Mouse (Mus musculus) limb, embryonic 11.5 days (tissue): ENCODE measurements around the gene Zfp292. TPM values are rescaled to one million over a fixed set of nuclear protein-coding genes. Genes with fewer than 3 reads are reported as not detected.

Experiments used
- ATAC-seq: fragments of 200-750 bp; cut with Nextera tagmentation; 2 replicates; pipeline ENCODE4 v1.8.0; 2017; ENCODE audit warnings: low read depth; ENCODE audit not compliant: insufficient number of reproducible peaks, low FRiP score, low TSS enrichment
- DNase-seq: peaks from one replicate; pipeline ENCODE4 v3.0.0-alpha.2; 2015; ENCODE audit warnings: low spot score
- H3K27ac ChIP-seq: fragments of 300-500 bp; sonication (generic); replicated peaks from 2 replicates; pipeline ENCODE4 v1.5.1; 2014; ENCODE audit warnings: low read depth, mild to moderate bottlenecking, low read length
- H3K27me3 ChIP-seq: fragments of 300-500 bp; sonication (generic); 2 replicates; pipeline ENCODE4 v1.6.1; 2014; ENCODE audit warnings: mild to moderate bottlenecking, low read length, mixed read lengths; ENCODE audit not compliant: control insufficient read depth, insufficient read depth
- H3K36me3 ChIP-seq: fragments of 300-500 bp; sonication (generic); 2 replicates; pipeline ENCODE4 v1.6.1; 2014; ENCODE audit warnings: mild to moderate bottlenecking, low read length, moderate library complexity, mixed read lengths; ENCODE audit not compliant: control insufficient read depth, insufficient read depth
- H3K4me1 ChIP-seq: fragments of 300-500 bp; sonication (generic); 2 replicates; pipeline ENCODE4 v1.6.1; 2014; ENCODE audit warnings: low read length, mixed read lengths; ENCODE audit not compliant: control insufficient read depth, insufficient read depth
- H3K4me2 ChIP-seq: fragments of 300-500 bp; sonication (generic); 2 replicates; pipeline ENCODE4 v1.6.1; 2014; ENCODE audit warnings: low read depth, mild to moderate bottlenecking, moderate library complexity; ENCODE audit not compliant: severe bottlenecking
- H3K4me3 ChIP-seq: fragments of 300-500 bp; sonication (generic); 2 replicates; pipeline ENCODE4 v1.5.1; 2014; ENCODE audit warnings: low read depth, low read length
- H3K9ac ChIP-seq: fragments of 300-500 bp; sonication (generic); 2 replicates; pipeline ENCODE4 v1.6.1; 2014; ENCODE audit warnings: mild to moderate bottlenecking, low read length
- H3K9me3 ChIP-seq: fragments of 300-500 bp; sonication (generic); 2 replicates; pipeline ENCODE4 v1.6.1; 2016; ENCODE audit warnings: low read length; ENCODE audit not compliant: control insufficient read depth
- WGBS: fragments of 180-500 bp; shearing (Covaris S2); extraction: QIAGEN DNeasy Blood & Tissue Kit; methylation state at CpG from one replicate; pipeline ENCODE4 v1.1.7; 2014; 5-methylcytosine and 5-hydroxymethylcytosine counted together
- polyA plus RNA-seq: library from polyadenylated mRNA; unstranded; fragments of >200 nt; fragmentation: Nextera tagmentation; extraction: Ambion mirVana; gene quantifications from 2 replicates; pipeline ENCODE4 v1.2.1, GENCODE M21; 2014

Zfp292 gene
- polyA plus RNA-seq, 1 experiment from 2014 or later = 35.2 TPM

DNA sequence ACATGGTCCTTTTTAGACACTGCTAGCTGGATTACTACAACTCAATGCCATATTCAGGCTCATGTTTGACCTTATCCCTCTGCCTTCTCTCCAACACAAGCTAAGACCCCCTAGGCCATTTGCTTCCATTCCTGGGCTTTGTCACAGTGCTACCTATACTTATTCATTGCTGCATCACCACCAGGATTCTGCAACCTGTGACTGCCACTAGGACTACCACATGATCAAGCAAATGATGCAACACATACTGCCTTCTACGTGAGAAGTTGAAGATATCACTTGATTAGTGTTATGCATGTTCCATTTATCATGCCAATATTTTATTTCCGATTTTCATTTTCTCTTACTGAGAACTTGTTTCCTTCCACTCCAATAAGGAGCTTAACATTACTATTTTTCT, 84.8 kb downstream of the Zfp292 start:
- Histone ChIP-seq H3K9me3 (no peaks in the 10 kb centered on the region), H3K36me3 (no peaks in the 10 kb centered on the region), H3K4me2 (no peak overlapping the region), H3K27me3 (no peaks in the 10 kb centered on the region), H3K4me1 (no peaks in the 10 kb centered on the region), H3K4me3 (no peak overlapping the region), H3K27ac (no peak overlapping the region), H3K9ac (no peak overlapping the region)
- WGBS = 89% methylated on average over 2 of the region's 2 CpGs
- ATAC-seq (no peak), DNase-seq (no peak)

DNA sequence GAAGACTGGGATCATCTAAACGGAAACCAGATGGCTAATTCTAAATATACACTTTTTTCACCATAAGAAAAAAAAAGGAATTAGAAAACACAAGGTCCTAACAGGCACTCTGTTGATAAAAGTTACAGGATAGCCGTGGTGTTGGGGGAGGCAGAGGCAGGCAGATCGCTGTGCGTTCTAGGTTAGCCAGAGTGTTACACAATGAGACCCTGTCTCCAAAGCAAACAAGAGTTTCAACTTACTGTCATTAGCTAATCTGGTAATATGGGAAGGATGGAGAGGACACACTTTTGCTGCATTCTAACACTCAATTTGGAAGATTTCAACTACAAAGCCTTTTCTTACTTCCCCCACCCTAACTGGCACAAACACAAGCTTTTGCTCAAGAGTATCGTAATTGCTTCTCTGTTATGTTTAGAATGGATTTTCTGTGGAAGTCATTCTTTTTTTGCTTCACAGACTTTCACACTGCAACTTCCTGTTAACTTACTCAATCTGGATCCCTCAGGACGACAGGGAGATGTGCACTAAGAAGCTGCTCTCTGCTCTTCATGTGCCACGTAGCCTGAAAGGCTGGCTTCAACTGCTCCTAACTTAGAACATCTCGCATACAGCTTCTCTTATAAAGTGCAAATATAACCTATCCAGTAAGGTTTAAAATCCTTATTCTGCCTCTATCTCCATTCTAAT, 85.3 kb downstream of the Zfp292 start:
- Histone ChIP-seq H3K9me3 (no peaks in the 10 kb centered on the region), H3K4me3 (no peak overlapping the region), H3K36me3 (no peaks in the 10 kb centered on the region), H3K27ac (no peak overlapping the region), H3K27me3 (no peaks in the 10 kb centered on the region), H3K4me1 (no peaks in the 10 kb centered on the region), H3K9ac (no peak overlapping the region), H3K4me2 (no peak overlapping the region)
- WGBS = 84% methylated on average over 8 of the region's 8 CpGs
- ATAC-seq = no peak
- DNase-seq = no peak

DNA sequence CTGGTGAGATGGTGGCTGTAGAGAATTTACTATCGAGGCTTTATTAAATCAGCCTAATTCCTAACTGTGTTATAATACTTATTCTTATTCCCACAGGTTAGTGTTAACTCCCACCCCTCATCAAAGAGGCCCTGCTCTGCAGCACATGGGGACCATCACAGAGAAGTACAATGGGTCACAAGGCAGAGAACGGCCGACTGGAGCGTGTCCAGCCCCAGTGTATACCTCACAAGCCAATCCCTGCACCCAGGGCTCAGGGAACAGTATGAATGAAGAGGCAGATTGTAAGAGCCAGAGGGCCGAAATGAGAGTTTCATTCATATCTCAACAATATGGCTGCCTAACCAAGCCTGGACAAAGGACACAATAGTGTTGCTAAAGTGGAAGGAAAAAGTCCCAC, 86.5 kb downstream of the Zfp292 start:
- Histone ChIP-seq H3K27me3 (no peaks in the 10 kb centered on the region), H3K4me3 (no peak overlapping the region), H3K27ac (no peak overlapping the region), H3K4me1 (no peaks in the 10 kb centered on the region), H3K9me3 (no peaks in the 10 kb centered on the region), H3K4me2 (no peak overlapping the region), H3K9ac (no peak overlapping the region), H3K36me3 (no peaks in the 10 kb centered on the region)
- no peak for ATAC-seq
- WGBS = 82% methylated on average over 5 of the region's 5 CpGs
- DNase-seq = no peak

DNA sequence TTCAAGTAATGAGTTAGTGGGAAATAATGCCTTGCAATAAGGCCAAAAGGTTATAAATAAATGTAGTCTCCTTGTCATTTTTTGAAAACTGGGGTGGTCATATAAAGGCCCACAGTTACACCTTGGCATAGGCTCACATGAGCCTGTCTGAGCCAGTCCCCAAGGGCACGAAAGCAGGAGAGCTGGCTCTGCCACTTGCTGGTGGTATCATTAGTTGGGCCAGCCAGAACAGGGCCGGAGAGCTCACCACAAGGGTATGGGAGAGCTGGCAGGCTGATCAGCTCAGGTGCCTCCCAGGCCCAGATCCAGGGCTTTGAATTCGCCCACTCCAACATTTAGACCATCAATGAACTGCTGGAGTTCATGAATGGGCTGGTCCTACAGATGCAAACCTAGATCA, 96.3 kb downstream of the Zfp292 start:
- 78% methylated on average over 3 of the region's 3 CpGs for WGBS
- Histone ChIP-seq H3K4me3 (no peak overlapping the region), H3K9ac (no peak overlapping the region), H3K36me3 (no peaks in the 10 kb centered on the region), H3K4me1 (no peaks in the 10 kb centered on the region), H3K9me3 (no peaks in the 10 kb centered on the region), H3K4me2 (no peak overlapping the region), H3K27ac (no peak overlapping the region), H3K27me3 (no peaks in the 10 kb centered on the region)
- ATAC-seq = no peak
- no peak for DNase-seq

DNA sequence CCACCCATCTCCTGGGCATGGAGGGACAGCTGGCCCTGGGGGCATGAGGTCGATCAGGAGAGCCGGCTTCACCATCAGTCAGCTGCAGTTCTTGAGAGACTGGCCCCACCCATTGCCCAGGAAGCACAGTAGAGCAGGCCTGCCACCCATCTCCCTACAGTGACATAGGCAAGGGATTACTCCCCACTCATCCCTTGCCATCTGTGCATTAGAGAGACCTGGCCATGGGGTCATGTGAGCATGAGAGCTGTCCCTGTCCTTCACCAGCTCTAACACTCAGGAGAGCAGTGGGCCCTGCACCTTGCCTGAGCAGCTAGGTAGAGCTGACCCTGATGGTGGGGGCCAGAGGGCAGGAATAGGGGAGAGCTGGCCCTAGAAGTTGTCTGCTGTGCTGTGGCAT, 97.1 kb downstream of the Zfp292 start:
- no peaks in the 10 kb centered on the region for H3K4me1 ChIP-seq
- no peak overlapping the region for H3K4me2 ChIP-seq
- WGBS = 59% methylated on average over 2 of the region's 2 CpGs
- DNase-seq = no peak
- H3K9me3 ChIP-seq = no peaks in the 10 kb centered on the region
- no peaks in the 10 kb centered on the region for H3K27me3 ChIP-seq
- H3K4me3 ChIP-seq = no peak overlapping the region
- H3K36me3 ChIP-seq = no peaks in the 10 kb centered on the region
- H3K9ac ChIP-seq = no peak overlapping the region
- ATAC-seq = no peak
- H3K27ac ChIP-seq = no peak overlapping the region

DNA sequence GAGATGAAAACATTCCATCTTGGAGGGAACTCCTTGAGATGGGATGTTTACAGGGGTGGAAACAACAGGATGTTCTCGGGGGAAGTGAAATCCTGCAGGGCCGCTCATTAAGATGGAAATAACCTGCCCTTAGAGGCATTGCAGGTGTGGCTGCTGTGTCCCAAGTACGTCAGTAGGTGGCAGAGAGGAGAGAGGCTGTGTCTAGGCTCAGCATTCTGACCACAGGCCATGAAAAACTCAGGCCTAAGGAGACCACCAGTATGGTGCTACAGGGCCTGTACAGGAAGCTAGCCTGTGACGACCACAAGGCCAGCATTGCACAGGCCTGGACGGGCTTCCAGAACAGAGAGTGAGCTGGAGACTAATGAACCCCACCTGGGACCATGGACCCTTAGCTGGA, 97.9 kb downstream of the Zfp292 start:
- Histone ChIP-seq H3K4me3 (no peak overlapping the region), H3K4me2 (no peak overlapping the region), H3K9ac (no peak overlapping the region), H3K27me3 (no peaks in the 10 kb centered on the region), H3K9me3 (no peaks in the 10 kb centered on the region), H3K36me3 (no peaks in the 10 kb centered on the region), H3K27ac (no peak overlapping the region), H3K4me1 (no peaks in the 10 kb centered on the region)
- DNase-seq (no peak), ATAC-seq (no peak)
- 53% methylated on average over 5 of the region's 5 CpGs for WGBS

DNA sequence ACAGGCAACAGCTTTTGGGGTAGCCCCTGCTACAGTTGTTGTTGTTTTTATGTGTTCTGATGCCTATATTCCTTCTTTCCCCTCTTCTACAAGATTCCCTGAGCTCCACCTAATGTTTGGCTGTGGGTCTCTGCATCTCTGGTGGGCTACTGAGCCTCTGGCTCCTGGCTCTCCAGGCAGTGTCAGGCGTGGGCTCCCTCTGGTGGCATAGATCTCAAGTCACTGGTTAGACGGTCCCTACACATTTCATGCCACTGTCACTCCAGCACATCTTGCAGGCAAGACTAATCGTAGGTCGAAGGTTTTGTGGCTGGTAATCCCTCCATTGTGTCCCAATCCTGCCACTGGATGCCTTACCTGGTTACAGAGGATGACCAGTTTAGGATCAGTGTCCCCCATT, 100.0 kb downstream of the Zfp292 start:
- H3K27me3 ChIP-seq = no peaks in the 10 kb centered on the region
- H3K9ac ChIP-seq = no peak overlapping the region
- H3K9me3 ChIP-seq = no peaks in the 10 kb centered on the region
- no peak overlapping the region for H3K4me2 ChIP-seq
- H3K36me3 ChIP-seq = no peaks in the 10 kb centered on the region
- ATAC-seq = no peak
- no peak overlapping the region for H3K27ac ChIP-seq
- WGBS = 43% methylated on average over 4 of the region's 4 CpGs
- no peak overlapping the region for H3K4me3 ChIP-seq
- DNase-seq = no peak
- H3K4me1 ChIP-seq = no peaks in the 10 kb centered on the region

DNA sequence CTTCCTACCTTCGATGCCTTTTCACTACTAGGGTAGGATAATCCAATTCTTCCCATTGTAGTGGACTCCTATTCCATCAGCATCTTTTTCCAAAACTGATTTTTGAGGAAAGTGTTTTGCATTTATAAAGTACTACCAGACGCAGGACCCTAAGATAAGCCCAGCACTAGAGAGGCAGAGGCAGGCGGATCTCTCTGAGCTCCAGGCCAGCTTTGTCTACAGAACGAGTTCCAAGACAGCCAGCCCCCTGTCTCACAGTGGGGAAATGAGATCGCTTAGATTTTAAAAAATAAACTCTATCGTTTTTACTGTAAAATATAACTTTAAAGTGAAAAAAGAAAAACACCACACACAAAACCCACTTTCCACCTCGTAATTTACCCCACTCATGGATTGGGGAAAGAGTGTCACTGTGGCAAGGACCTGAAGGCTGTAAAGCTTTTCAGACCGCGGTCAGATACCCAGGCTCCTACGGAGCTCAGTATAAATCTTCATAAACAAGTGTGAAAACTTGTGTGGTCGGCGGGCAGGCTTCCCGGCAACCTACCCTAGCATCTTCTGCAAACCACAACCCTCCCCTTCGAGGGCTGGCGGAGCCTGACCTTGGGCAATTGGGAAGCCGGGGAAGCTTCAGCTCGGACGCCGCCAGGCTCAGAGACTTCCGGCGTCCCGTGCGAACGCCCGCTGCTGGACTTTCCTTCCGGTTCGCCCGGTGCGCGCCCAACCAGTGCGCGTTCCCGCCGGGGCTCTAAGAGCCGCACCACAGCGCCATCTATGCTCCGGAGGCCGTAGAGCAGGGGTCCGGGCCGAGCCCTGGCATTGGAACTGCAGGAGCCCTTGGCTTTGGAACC, 104.9 kb downstream of the Zfp292 start, which contains the start of gene Smim8:
Gene Smim8, minus strand, starts transcription at position 747 of the 851 bp plus-strand sequence.
- WGBS = 6% methylated on average over 40 of the region's 40 CpGs
- peak; percentile 98 for DNase-seq
- peak within 1 kb of the TSS; percentile 66 for H3K9ac ChIP-seq

More for the DNA sequence above, 104.9 kb downstream of the Zfp292 start, which contains the start of gene Smim8:
- H3K27me3 ChIP-seq = no peaks in the 10 kb centered on the region
- no peak within 1 kb of the TSS; the same call in 1 of the 2 replicates for H3K27ac ChIP-seq
- H3K4me3 ChIP-seq = peak within 1 kb of the TSS; percentile 61
- no peaks in the 10 kb centered on the region for H3K9me3 ChIP-seq
- H3K36me3 ChIP-seq = no peaks in the 10 kb centered on the region
- ATAC-seq = peak; percentile 90; the same call in 1 of the 2 replicates
- H3K4me2 ChIP-seq = peak within 1 kb of the TSS; percentile 33
- H3K4me1 ChIP-seq = no peaks in the 10 kb centered on the region
